Mouse (Mus musculus) liver, postnatal 0 days (tissue): ENCODE results near the gene Snx15.

Experiments
- CTCF ChIP-seq: sonication (generic); IDR thresholded peaks from 2 replicates; pipeline ENCODE4 v1.5.1; 2016; ENCODE audit warnings: antibody characterized with exemption, low read depth
- EP300 ChIP-seq: IDR thresholded peaks from 2 replicates; pipeline ENCODE4 v1.6.1; 2016; ENCODE audit warnings: antibody characterized with exemption, low read depth, mild to moderate bottlenecking

- TF ChIP-seq EP300 (no peak), CTCF (no peak)
Observed at GRCm38 (mm10) chr19:6117346-6117985, 10.6 kb downstream of the Snx15 start.
